Mouse (Mus musculus) hindbrain, embryonic 13.5 days (tissue): ENCODE measurements around the gene Tmeff2. TPM values are rescaled to one million over a fixed set of nuclear protein-coding genes. Genes with fewer than 3 reads are reported as not detected.

ENCODE experiments used
- ATAC-seq: fragments of 200-750 bp; cut with Nextera tagmentation; 2 replicates; pipeline ENCODE4 v1.8.0; 2017; ENCODE audit warnings: moderate TSS enrichment; ENCODE audit not compliant: low FRiP score
- H3K27ac ChIP-seq: fragments of 300-500 bp; sonication (generic); 2 replicates; pipeline ENCODE4 v1.5.1; 2015; ENCODE audit warnings: inconsistent platforms, mild to moderate bottlenecking, moderate library complexity
- H3K27me3 ChIP-seq: fragments of 300-500 bp; sonication (generic); 2 replicates; pipeline ENCODE4 v1.6.1; 2015; ENCODE audit warnings: mild to moderate bottlenecking, inconsistent platforms
- H3K36me3 ChIP-seq: fragments of 300-500 bp; sonication (generic); 2 replicates; pipeline ENCODE4 v1.6.1; 2015; ENCODE audit warnings: mild to moderate bottlenecking, inconsistent platforms
- H3K4me1 ChIP-seq: fragments of 300-500 bp; sonication (generic); replicated peaks from 2 replicates; pipeline ENCODE4 v1.6.1; 2015; ENCODE audit warnings: inconsistent platforms
- H3K4me2 ChIP-seq: fragments of 300-500 bp; sonication (generic); 2 replicates; pipeline ENCODE4 v1.6.1; 2015; ENCODE audit warnings: inconsistent platforms, mild to moderate bottlenecking, moderate library complexity
- H3K4me3 ChIP-seq: fragments of 300-500 bp; sonication (generic); 2 replicates; pipeline ENCODE4 v1.5.1; 2015; ENCODE audit warnings: mild to moderate bottlenecking, inconsistent platforms
- H3K9ac ChIP-seq: fragments of 300-500 bp; sonication (generic); 2 replicates; pipeline ENCODE4 v1.6.1; 2015; ENCODE audit warnings: mild to moderate bottlenecking, inconsistent platforms
- H3K9me3 ChIP-seq: fragments of 300-500 bp; sonication (generic); 2 replicates; pipeline ENCODE4 v1.6.1; 2016; ENCODE audit warnings: inconsistent platforms
- WGBS: fragments of 180-500 bp; shearing (Covaris S2); methylation state at CpG from one replicate; pipeline ENCODE4 v1.1.7; 2015; 5-methylcytosine and 5-hydroxymethylcytosine counted together
- polyA plus RNA-seq: library from polyadenylated mRNA; unstranded; fragments of >200 nt; fragmentation: Nextera tagmentation; extraction: Ambion mirVana; gene quantifications from 2 replicates; pipeline ENCODE4 v1.2.1, GENCODE M21; 2015

Gene Tmeff2
- polyA plus RNA-seq, 1 experiment from 2014 or later, result 78.6 TPM

- peaks cover 4% of the 10 kb centered on the region for H3K36me3 ChIP-seq
- WGBS, result 86% methylated on average over 7 of the region's 7 CpGs
- no peak overlapping the region for H3K27ac ChIP-seq
- H3K4me1 ChIP-seq, result no peaks in the 10 kb centered on the region
- no peak overlapping the region for H3K9ac ChIP-seq
- no peak overlapping the region for H3K4me2 ChIP-seq
- H3K4me3 ChIP-seq, result no peak overlapping the region
- no peaks in the 10 kb centered on the region for H3K9me3 ChIP-seq
- no peaks in the 10 kb centered on the region for H3K27me3 ChIP-seq
- ATAC-seq, result no peak
These were observed 39.9 kb downstream of the Tmeff2 start for GRCm38 (mm10) chr1:50940131-50941039.

- no peaks in the 10 kb centered on the region; the same call in 1 of the 2 replicates for H3K36me3 ChIP-seq
- H3K27me3 ChIP-seq, result no peaks in the 10 kb centered on the region
- H3K9ac ChIP-seq, result no peak overlapping the region
- H3K9me3 ChIP-seq, result no peaks in the 10 kb centered on the region
- no peaks in the 10 kb centered on the region for H3K4me1 ChIP-seq
- H3K27ac ChIP-seq, result no peak overlapping the region
- ATAC-seq, result no peak
- 73% methylated on average over 1 of the region's 1 CpGs for WGBS
- H3K4me3 ChIP-seq, result no peak overlapping the region
- H3K4me2 ChIP-seq, result no peak overlapping the region
These were observed 48.1 kb downstream of the Tmeff2 start for GRCm38 (mm10) chr1:50948575-50948974.

GRCm38 (mm10) chr1:50958844-50959243 is 58.4 kb downstream of the Tmeff2 start:
- Histone ChIP-seq H3K4me1 (no peaks in the 10 kb centered on the region), H3K4me3 (no peak overlapping the region), H3K9ac (no peak overlapping the region), H3K9me3 (no peaks in the 10 kb centered on the region), H3K27me3 (no peaks in the 10 kb centered on the region), H3K27ac (no peak overlapping the region), H3K36me3 (no peaks in the 10 kb centered on the region), H3K4me2 (no peak overlapping the region)
- ATAC-seq, result no peak
- 98% methylated on average over 1 of the region's 1 CpGs for WGBS

- no peaks in the 10 kb centered on the region for H3K36me3 ChIP-seq
- ATAC-seq, result peak; percentile 43; the same call in 1 of the 2 replicates
- no peaks in the 10 kb centered on the region for H3K4me1 ChIP-seq
- no peaks in the 10 kb centered on the region for H3K27me3 ChIP-seq
- H3K9ac ChIP-seq, result no peak overlapping the region
- WGBS, result 39% methylated on average over 5 of the region's 5 CpGs
- H3K4me2 ChIP-seq, result no peak overlapping the region
- H3K4me3 ChIP-seq, result no peak overlapping the region
- H3K27ac ChIP-seq, result no peak overlapping the region
- no peaks in the 10 kb centered on the region for H3K9me3 ChIP-seq
These were observed 61.7 kb downstream of the Tmeff2 start for GRCm38 (mm10) chr1:50961954-50962648.

DNA sequence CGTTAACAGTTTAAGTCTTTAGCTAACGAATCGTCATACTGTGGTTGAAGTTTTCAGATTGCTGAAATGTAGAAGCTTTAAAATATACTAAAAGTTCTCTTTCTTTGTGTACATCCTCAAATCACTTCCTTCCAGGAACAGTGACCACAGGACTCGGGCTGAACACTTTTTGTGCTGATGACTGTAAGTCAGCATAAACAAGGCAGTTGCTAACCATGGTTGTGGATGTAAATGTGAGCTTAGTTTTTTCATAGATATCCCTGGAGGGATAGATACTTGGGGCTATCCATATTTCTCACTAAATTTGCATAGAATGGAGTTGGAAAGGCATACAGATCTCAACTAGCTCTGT is 62.2 kb downstream of the Tmeff2 start:
- Histone ChIP-seq H3K36me3 (no peaks in the 10 kb centered on the region), H3K27ac (no peak overlapping the region), H3K4me3 (no peak overlapping the region), H3K9ac (no peak overlapping the region), H3K4me1 (no peaks in the 10 kb centered on the region), H3K9me3 (no peaks in the 10 kb centered on the region), H3K4me2 (no peak overlapping the region), H3K27me3 (no peaks in the 10 kb centered on the region)
- ATAC-seq, result no peak
- 75% methylated on average over 4 of the region's 4 CpGs for WGBS

GRCm38 (mm10) chr1:50969685-50970084 is 69.2 kb downstream of the Tmeff2 start:
- Histone ChIP-seq H3K4me2 (no peak overlapping the region), H3K9ac (no peak overlapping the region), H3K4me3 (no peak overlapping the region), H3K4me1 (no peaks in the 10 kb centered on the region), H3K27me3 (no peaks in the 10 kb centered on the region), H3K9me3 (no peaks in the 10 kb centered on the region), H3K36me3 (no peaks in the 10 kb centered on the region), H3K27ac (no peak overlapping the region)
- 91% methylated on average over 2 of the region's 2 CpGs for WGBS
- no peak for ATAC-seq

DNA sequence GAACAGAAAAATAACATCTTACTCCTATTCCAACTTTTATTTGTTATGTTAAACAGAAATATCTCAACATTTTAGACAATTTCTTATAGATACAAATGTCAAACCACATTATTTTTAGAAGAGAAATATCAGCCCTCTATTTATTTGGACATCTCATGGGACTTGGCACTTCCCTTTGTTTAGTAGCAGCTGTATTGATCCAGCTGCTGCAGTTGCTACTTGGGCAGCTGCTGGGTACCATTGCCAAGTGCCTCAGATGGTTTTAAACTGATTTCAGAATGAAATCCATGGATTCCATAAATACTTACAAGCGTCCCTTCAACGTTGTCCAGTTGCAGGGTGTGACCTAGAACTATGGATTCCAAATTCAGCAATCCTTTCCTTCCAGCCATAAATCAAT is 70.4 kb downstream of the Tmeff2 start:
- no peaks in the 10 kb centered on the region for H3K27me3 ChIP-seq
- H3K9ac ChIP-seq, result no peak overlapping the region
- H3K4me3 ChIP-seq, result no peak overlapping the region
- ATAC-seq, result no peak
- no peak overlapping the region for H3K4me2 ChIP-seq
- no peaks in the 10 kb centered on the region for H3K9me3 ChIP-seq
- H3K36me3 ChIP-seq, result no peaks in the 10 kb centered on the region
- H3K27ac ChIP-seq, result no peak overlapping the region
- H3K4me1 ChIP-seq, result no peaks in the 10 kb centered on the region
- 80% methylated on average over 2 of the region's 2 CpGs for WGBS

GRCm38 (mm10) chr1:50972509-50973436 is 72.3 kb downstream of the Tmeff2 start:
- Histone ChIP-seq H3K4me2 (no peak overlapping the region), H3K4me1 (no peaks in the 10 kb centered on the region), H3K27me3 (no peaks in the 10 kb centered on the region), H3K9ac (no peak overlapping the region), H3K36me3 (no peaks in the 10 kb centered on the region), H3K9me3 (no peaks in the 10 kb centered on the region), H3K27ac (no peak overlapping the region), H3K4me3 (no peak overlapping the region)
- 81% methylated on average over 6 of the region's 6 CpGs for WGBS
- no peak for ATAC-seq

- H3K27me3 ChIP-seq, result no peaks in the 10 kb centered on the region
- no peaks in the 10 kb centered on the region for H3K9me3 ChIP-seq
- ATAC-seq, result no peak
- no peak overlapping the region for H3K4me2 ChIP-seq
- no peak overlapping the region for H3K27ac ChIP-seq
- H3K4me1 ChIP-seq, result peaks cover 6% of the 10 kb centered on the region; the same call in 1 of the 2 replicates
- no peak overlapping the region for H3K4me3 ChIP-seq
- WGBS, result 80% methylated on average over 4 of the region's 4 CpGs
- H3K9ac ChIP-seq, result no peak overlapping the region
- H3K36me3 ChIP-seq, result no peaks in the 10 kb centered on the region
These were observed 79.1 kb downstream of the Tmeff2 start for GRCm38 (mm10) chr1:50979358-50980081.

DNA sequence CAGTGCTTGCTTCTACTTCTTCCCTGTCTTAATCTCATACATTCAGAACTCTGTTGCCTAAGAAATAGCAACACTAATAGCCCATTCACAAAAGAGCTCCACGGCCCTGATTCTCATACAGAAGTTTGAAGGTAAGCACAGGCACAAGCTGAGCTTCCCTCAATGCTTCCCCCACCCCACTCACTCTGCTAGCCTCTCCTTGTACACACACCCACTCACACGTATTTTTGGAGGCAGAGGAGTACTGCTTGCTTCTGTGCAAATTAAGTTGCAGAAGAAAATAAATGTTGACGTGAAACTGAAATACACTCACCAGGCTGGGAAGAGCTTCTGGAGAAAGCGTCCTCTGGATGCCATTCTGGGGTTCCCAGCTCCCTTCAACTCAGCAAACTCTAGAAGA is 80.1 kb downstream of the Tmeff2 start:
- WGBS, result 80% methylated on average over 4 of the region's 4 CpGs
- Histone ChIP-seq H3K9me3 (no peaks in the 10 kb centered on the region), H3K4me2 (no peak overlapping the region), H3K27ac (0 out of 2 replicates have a peak overlapping the region, but pooled peaks have one; percentile 8), H3K4me3 (no peak overlapping the region), H3K4me1 (peaks cover 6% of the 10 kb centered on the region; the same call in 1 of the 2 replicates), H3K9ac (no peak overlapping the region), H3K27me3 (no peaks in the 10 kb centered on the region), H3K36me3 (no peaks in the 10 kb centered on the region)
- ATAC-seq, result no peak

DNA sequence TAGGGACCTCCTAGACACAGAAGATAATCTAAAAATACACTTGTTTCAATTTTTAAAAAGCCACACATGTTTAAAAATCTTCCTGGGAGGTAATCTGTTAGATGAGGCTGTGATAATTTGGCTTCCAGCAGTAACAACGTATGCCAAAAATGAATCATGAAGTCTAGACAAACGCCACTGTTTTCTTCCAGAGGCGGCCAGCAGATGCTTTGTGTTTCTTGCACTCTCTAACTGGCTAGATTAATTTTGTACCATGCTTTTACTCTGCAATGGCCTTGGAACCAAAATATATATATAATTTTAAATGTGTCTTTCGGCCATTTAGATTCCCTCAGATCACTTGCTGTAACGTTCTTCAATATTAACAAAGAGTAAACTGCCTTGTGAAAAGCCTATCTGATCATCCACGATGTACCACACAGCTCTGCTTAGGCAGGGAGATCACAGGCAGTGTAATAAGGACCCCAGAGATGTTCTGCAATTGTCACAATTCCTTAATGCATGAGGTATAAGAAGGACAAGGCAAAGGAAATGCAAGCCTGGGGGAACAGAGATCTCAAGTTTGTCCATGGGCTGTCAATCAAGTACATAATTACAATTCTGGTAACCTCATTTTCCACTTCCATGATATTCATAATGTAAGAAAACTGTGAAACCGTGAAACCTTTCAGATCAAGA is 80.8 kb downstream of the Tmeff2 start:
- Histone ChIP-seq H3K4me2 (no peak overlapping the region), H3K9me3 (no peaks in the 10 kb centered on the region), H3K27ac (0 out of 2 replicates have a peak overlapping the region, but pooled peaks have one; percentile 32), H3K4me1 (peaks cover 6% of the 10 kb centered on the region; the same call in 1 of the 2 replicates), H3K4me3 (no peak overlapping the region), H3K27me3 (no peaks in the 10 kb centered on the region), H3K36me3 (no peaks in the 10 kb centered on the region), H3K9ac (no peak overlapping the region)
- 80% methylated on average over 7 of the region's 7 CpGs for WGBS
- ATAC-seq, result no peak
